Mouse (Mus musculus) limb, embryonic 14.5 days (tissue): ENCODE measurements at regions not wholly inside any gene's neighbourhood (a gene's known extent, or its start where the extent isn't known, plus 50 kb on each side); places are given as distances from the start of the nearest gene placed in this dataset.
"Not testable (repeated sequence)": the region's sequence is repeated elsewhere in the genome, so short reads cannot be mapped to it uniquely, and the experiment has no call there.

Experiments used
- ATAC-seq: fragments of 200-750 bp; cut with Nextera tagmentation; 2 replicates; pipeline ENCODE4 v1.8.0; 2017; ENCODE audit warnings: low read depth, moderate number of reproducible peaks, moderate TSS enrichment; ENCODE audit not compliant: low FRiP score
- DNase-seq: peaks from one replicate; pipeline ENCODE4 v3.0.0-alpha.2; 2015; ENCODE audit warnings: low spot score
- H3K27ac ChIP-seq: fragments of 300-500 bp; sonication (generic); replicated peaks from 2 replicates; pipeline ENCODE4 v1.5.1; 2014; ENCODE audit warnings: low read depth, mild to moderate bottlenecking, low read length, moderate library complexity, mixed read lengths
- H3K27me3 ChIP-seq: fragments of 300-500 bp; sonication (generic); 2 replicates; pipeline ENCODE4 v1.6.1; 2014; ENCODE audit warnings: low read length, mixed read lengths; ENCODE audit not compliant: control insufficient read depth, insufficient read depth
- H3K36me3 ChIP-seq: fragments of 300-500 bp; sonication (generic); 2 replicates; pipeline ENCODE4 v1.6.1; 2014; ENCODE audit warnings: mild to moderate bottlenecking, low read length, moderate library complexity, mixed read lengths; ENCODE audit not compliant: control insufficient read depth, insufficient read depth
- H3K4me1 ChIP-seq: fragments of 300-500 bp; sonication (generic); 2 replicates; pipeline ENCODE4 v1.6.1; 2014; ENCODE audit warnings: antibody characterized with exemption, low read length, mixed read lengths; ENCODE audit not compliant: control insufficient read depth, insufficient read depth
- H3K4me2 ChIP-seq: fragments of 300-500 bp; sonication (generic); replicated peaks from 2 replicates; pipeline ENCODE4 v1.6.1; 2014; ENCODE audit warnings: low read depth, mild to moderate bottlenecking, low read length, moderate library complexity; ENCODE audit not compliant: severe bottlenecking
- H3K4me3 ChIP-seq: fragments of 300-500 bp; sonication (generic); replicated peaks from 2 replicates; pipeline ENCODE4 v1.5.1; 2014; ENCODE audit warnings: low read length
- H3K9ac ChIP-seq: fragments of 300-500 bp; sonication (generic); 2 replicates; pipeline ENCODE4 v1.6.1; 2014; ENCODE audit warnings: mild to moderate bottlenecking, low read depth, low read length, moderate library complexity; ENCODE audit not compliant: severe bottlenecking
- H3K9me3 ChIP-seq: fragments of 300-500 bp; sonication (generic); 2 replicates; pipeline ENCODE4 v1.6.1; 2016; ENCODE audit warnings: low read length; ENCODE audit not compliant: control insufficient read depth
- POLR2A ChIP-seq: fragments of 200-500 bp; IDR thresholded peaks from 2 replicates; pipeline ENCODE4 v1.8.0; 2012; ENCODE audit warnings: inconsistent platforms, mild to moderate bottlenecking, moderate library complexity, borderline replicate concordance; ENCODE audit not compliant: insufficient read depth, insufficient read length; ENCODE audit errors: extremely low read depth
- WGBS: fragments of 180-500 bp; shearing (Covaris S2); extraction: QIAGEN DNeasy Blood & Tissue Kit; methylation state at CpG from one replicate; pipeline ENCODE4 v1.1.7; 2014; 5-methylcytosine and 5-hydroxymethylcytosine counted together

GRCm38 (mm10) chr15:16909396-16909795 lies 180.8 kb downstream of the Cdh9 start:
- WGBS = 91% methylated on average over 1 of the region's 1 CpGs
- ATAC-seq (no peak), DNase-seq (no peak)
- Histone ChIP-seq H3K27ac (no peak overlapping the region), H3K4me3 (no peak overlapping the region), H3K9me3 (no peaks in the 10 kb centered on the region), H3K4me2 (no peak overlapping the region), H3K4me1 (no peaks in the 10 kb centered on the region), H3K9ac (no peak overlapping the region), H3K36me3 (no peaks in the 10 kb centered on the region), H3K27me3 (no peaks in the 10 kb centered on the region)
- no peak for TF ChIP-seq POLR2A

- not testable (repeated sequence) for H3K9ac ChIP-seq, ATAC-seq
- WGBS = 84% methylated on average over 3 of the region's 3 CpGs
These were observed 181.4 kb downstream of the Cdh9 start for GRCm38 (mm10) chr15:16909941-16910340.

GRCm38 (mm10) chr15:16914966-16915569 lies 186.5 kb downstream of the Cdh9 start:
- no peak overlapping the region for H3K9ac ChIP-seq
- no peak for ATAC-seq
- WGBS = 67% methylated on average over 2 of the region's 2 CpGs

More at GRCm38 (mm10) chr15:16909941-16910340, 181.4 kb downstream of the Cdh9 start:
- H3K36me3 ChIP-seq, H3K27me3 ChIP-seq, H3K4me1 ChIP-seq, DNase-seq, H3K4me2 ChIP-seq, H3K27ac ChIP-seq, H3K9me3 ChIP-seq, H3K4me3 ChIP-seq: not testable (repeated sequence)

GRCm38 (mm10) chr15:16923246-16923645 lies 194.7 kb downstream of the Cdh9 start:
- H3K4me3 ChIP-seq = no peak overlapping the region
- H3K4me2 ChIP-seq = no peak overlapping the region
- no peaks in the 10 kb centered on the region for H3K36me3 ChIP-seq
- H3K9ac ChIP-seq = no peak overlapping the region
- no peak for DNase-seq
- no peak overlapping the region for H3K27ac ChIP-seq
- no peaks in the 10 kb centered on the region for H3K4me1 ChIP-seq
- WGBS = 72% methylated on average over 1 of the region's 1 CpGs
- no peak for ATAC-seq
- no peaks in the 10 kb centered on the region for H3K9me3 ChIP-seq
- H3K27me3 ChIP-seq = no peaks in the 10 kb centered on the region
- no peak for TF ChIP-seq POLR2A

More at GRCm38 (mm10) chr15:16914966-16915569, 186.5 kb downstream of the Cdh9 start:
- H3K27me3 ChIP-seq = no peaks in the 10 kb centered on the region
- no peak overlapping the region for H3K4me3 ChIP-seq
- no peak overlapping the region for H3K4me2 ChIP-seq
- H3K27ac ChIP-seq = no peak overlapping the region
- no peak for TF ChIP-seq POLR2A
- no peaks in the 10 kb centered on the region for H3K36me3 ChIP-seq
- DNase-seq = no peak
- no peaks in the 10 kb centered on the region for H3K4me1 ChIP-seq
- H3K9me3 ChIP-seq = no peaks in the 10 kb centered on the region

GRCm38 (mm10) chr15:16933137-16933677 lies 204.7 kb downstream of the Cdh9 start:
- no peak overlapping the region for H3K4me2 ChIP-seq
- no peak overlapping the region for H3K27ac ChIP-seq
- H3K36me3 ChIP-seq = no peaks in the 10 kb centered on the region
- no peak overlapping the region for H3K4me3 ChIP-seq
- no peak for ATAC-seq
- H3K9me3 ChIP-seq = no peaks in the 10 kb centered on the region
- WGBS = 93% methylated on average over 2 of the region's 2 CpGs
- no peak for TF ChIP-seq POLR2A
- DNase-seq = no peak
- H3K27me3 ChIP-seq = no peaks in the 10 kb centered on the region
- no peak overlapping the region for H3K9ac ChIP-seq
- H3K4me1 ChIP-seq = no peaks in the 10 kb centered on the region
